Mouse (Mus musculus): ENCODE data around the gene Nemp2.
A peak's percentile ranks its signal among the peaks of the same experiment; 100 is the strongest.

The Nemp2 gene

GRCm38 (mm10) chr1:52630248-52630936 lies at the start of gene Nemp2:
TSS of gene Nemp2 (plus strand) at chr1:52630703.
- peak; percentile 93 for DNase-seq

- no peak for DNase-seq
Measured at GRCm38 (mm10) chr1:52581744-52582143, 48.8 kb upstream of the Nemp2 start.

- peak; percentile 55 for DNase-seq
Measured at GRCm38 (mm10) chr1:52582866-52583265, 47.6 kb upstream of the Nemp2 start.

GRCm38 (mm10) chr1:52596982-52597646 lies 33.4 kb upstream of the Nemp2 start:
- peak; percentile 71 for DNase-seq

GRCm38 (mm10) chr1:52597761-52598160 lies 32.7 kb upstream of the Nemp2 start:
- peak; percentile 56 for DNase-seq

GRCm38 (mm10) chr1:52598361-52598760 lies 32.1 kb upstream of the Nemp2 start:
- no peak for DNase-seq

GRCm38 (mm10) chr1:52601496-52601895 lies 29.0 kb upstream of the Nemp2 start:
- DNase-seq: no peak

GRCm38 (mm10) chr1:52607700-52608099 lies 22.8 kb upstream of the Nemp2 start:
- DNase-seq: no peak

- no peak for DNase-seq
Measured at GRCm38 (mm10) chr1:52608486-52608885, 22.0 kb upstream of the Nemp2 start.

- no peak for DNase-seq
Measured at GRCm38 (mm10) chr1:52618217-52618616, 12.3 kb upstream of the Nemp2 start.

- DNase-seq: no peak
Measured at GRCm38 (mm10) chr1:52620442-52620841, 10.1 kb upstream of the Nemp2 start.

- no peak for DNase-seq
Measured at GRCm38 (mm10) chr1:52630937-52631299, 415 bp downstream of the Nemp2 start.

- DNase-seq: peak; percentile 32
Measured at GRCm38 (mm10) chr1:52631570-52631969, 1.1 kb downstream of the Nemp2 start.

- no peak for DNase-seq
Measured at GRCm38 (mm10) chr1:52634251-52634650, 3.7 kb downstream of the Nemp2 start.

GRCm38 (mm10) chr1:52635932-52636331 lies 5.4 kb downstream of the Nemp2 start:
- DNase-seq: no peak

GRCm38 (mm10) chr1:52638101-52638500 lies 7.6 kb downstream of the Nemp2 start:
- no peak for DNase-seq

GRCm38 (mm10) chr1:52639090-52639489 lies 8.6 kb downstream of the Nemp2 start:
- DNase-seq: no peak

- no peak for DNase-seq
Measured at GRCm38 (mm10) chr1:52640266-52640665, 9.8 kb downstream of the Nemp2 start.

- no peak for DNase-seq
Measured at GRCm38 (mm10) chr1:52640736-52641135, 10.2 kb downstream of the Nemp2 start.

GRCm38 (mm10) chr1:52648153-52649027 lies 17.9 kb downstream of the Nemp2 start:
- peak; percentile 88 for DNase-seq

- DNase-seq: no peak
Measured at GRCm38 (mm10) chr1:52650066-52650465, 19.6 kb downstream of the Nemp2 start.

GRCm38 (mm10) chr1:52652601-52653253 lies 22.2 kb downstream of the Nemp2 start:
- no peak for DNase-seq

- DNase-seq: no peak
Measured at GRCm38 (mm10) chr1:52653366-52653765, 22.9 kb downstream of the Nemp2 start.

All from cerebellum, adult 9-10 months (tissue).